Mouse (Mus musculus) hematopoietic stem cell, adult 5-6 weeks (primary cell): ENCODE measurements around the gene Lin54. TPM values are rescaled to one million over a fixed set of nuclear protein-coding genes. Genes with fewer than 3 reads are reported as not detected.
A peak's percentile ranks its signal among the peaks of the same experiment; 100 is the strongest.

Experiments used
- ATAC-seq, 2 experiments: fragments of 125-278 bp in 1 of 2; replicated peaks in 1 of 2; 2 replicates each; pipeline ENCODE4 v1.8.0; 2016 to 2017; ENCODE audit warnings: inconsistent platforms in 2 of 2, mild to moderate bottlenecking in 2 of 2, moderate number of reproducible peaks in 2 of 2, low read depth in 1 of 2, moderate TSS enrichment in 1 of 2; ENCODE audit not compliant: low FRiP score in 2 of 2, poor library complexity in 2 of 2, severe bottlenecking in 2 of 2, insufficient read depth in 1 of 2, low TSS enrichment in 1 of 2
- total RNA-seq: library from RNA; stranded (forward); fragments of 172-1452, 232-1000 nt; gene quantifications from 2 replicates; pipeline ENCODE4 v1.2.3, GENCODE M21; 2017

Gene Lin54
- total RNA-seq, 1 experiment from 2014 or later = 37.5 TPM

DNA sequence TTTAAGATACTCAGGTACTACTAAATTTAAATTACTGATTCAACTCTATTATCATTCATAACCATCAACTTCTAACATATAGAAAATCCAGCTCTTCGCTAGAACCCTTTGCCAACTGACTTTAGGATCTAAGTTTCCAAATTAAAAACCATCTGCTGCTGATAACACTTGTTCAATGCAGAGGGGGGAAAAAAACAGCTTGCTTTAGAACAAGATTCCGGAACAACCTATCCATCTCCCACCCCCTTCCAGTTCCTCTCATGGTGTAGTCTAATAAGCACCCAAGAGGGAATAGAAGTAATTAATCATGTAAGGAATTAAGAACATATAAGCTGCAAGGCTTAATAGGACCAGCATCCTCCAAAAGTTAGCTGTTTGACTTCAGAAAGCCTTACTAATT is 1.2 kb downstream of the Lin54 start:
- no peak for ATAC-seq

DNA sequence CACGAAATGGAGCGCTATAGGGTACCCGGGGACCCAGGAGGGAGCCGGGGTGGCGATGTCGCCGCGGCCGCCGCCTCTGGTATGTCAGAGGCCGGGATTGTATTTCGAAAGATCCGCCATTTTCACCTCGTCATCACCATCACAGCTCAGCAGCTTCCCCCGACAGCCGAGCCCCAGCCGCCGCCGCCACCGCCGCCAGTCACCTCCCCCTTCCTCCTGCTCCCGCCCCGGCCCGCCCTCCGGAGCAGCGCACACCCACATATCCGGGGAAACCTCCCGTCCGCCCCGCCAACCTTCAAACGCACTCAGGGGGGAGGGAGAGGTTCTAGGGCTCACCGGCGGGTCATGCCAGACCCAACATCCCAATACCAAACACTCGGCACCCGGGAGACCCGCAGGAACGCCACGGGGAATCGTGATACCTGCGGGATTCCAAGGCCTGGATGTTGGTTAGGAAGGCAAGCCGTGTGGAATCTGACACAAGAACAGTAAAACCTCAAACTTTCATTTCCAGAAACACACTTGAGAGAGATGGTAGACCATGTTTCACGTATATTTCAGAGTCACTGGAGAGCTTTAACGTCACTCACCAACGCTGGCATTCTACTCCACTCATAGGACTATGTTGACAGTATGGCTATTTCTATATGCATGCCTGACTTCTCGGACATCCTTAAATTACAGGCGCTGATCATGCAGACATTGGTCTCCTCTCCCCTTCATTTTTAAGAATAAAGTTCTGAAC is 1.8 kb downstream of the Lin54 start:
- ATAC-seq = peak; percentile 74 to 82

DNA sequence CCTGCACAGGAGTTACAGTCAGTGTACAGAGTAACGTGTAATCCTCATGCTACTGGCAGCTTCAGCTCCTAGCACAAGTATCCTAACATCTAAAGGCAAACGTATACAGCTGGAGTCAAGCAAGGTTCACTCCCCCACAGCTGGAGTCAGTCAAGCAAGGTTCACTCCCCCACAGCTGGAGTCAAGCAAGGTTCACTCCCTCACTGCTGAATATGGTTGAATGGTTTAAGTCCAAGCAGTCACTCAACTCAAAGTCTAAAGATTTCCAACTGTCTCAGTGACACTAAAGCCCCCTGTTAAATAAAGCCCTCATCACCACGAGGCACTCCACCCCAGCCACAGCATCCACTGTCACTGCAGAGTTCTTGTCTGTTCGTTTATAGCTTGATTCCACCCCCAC is 8.7 kb downstream of the Lin54 start:
- ATAC-seq = no peak

DNA sequence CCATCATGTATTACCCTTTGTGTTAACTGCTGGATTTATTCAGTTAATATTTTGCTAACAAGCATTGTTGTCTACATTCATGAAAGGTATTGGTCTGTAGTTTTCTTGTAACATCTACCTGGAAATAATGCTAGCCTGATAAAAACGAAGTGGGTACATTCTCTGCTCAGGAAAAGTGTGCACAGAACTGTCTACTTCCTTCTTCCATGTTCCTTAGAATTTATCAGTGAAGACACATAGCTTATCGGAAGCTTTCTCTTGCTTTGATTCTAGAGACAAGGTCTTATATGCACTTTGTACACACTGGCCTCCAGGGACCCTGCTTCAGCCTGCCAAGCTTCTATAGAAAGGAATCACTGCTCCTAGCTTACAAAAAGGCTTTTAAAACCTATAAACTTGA is 11.1 kb downstream of the Lin54 start:
- no peak for ATAC-seq

DNA sequence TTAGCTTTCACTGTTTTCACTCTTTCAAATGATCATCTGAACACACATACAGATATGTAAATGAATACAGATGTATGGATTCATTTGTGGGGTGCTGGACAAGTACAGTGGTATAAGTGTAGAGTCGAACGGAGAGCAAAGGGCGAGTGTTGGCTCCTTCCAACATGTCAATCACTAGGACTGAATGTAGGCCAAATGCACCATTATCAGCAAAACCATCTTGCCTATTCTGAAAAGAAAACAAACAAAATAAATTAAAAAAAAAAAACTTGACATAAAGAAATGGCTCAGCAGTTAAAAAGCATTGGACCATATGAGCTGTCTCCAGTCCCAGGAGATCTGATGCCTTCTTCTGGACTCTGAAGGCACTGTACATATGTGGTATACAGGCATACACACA is 12.2 kb downstream of the Lin54 start:
- ATAC-seq = no peak

DNA sequence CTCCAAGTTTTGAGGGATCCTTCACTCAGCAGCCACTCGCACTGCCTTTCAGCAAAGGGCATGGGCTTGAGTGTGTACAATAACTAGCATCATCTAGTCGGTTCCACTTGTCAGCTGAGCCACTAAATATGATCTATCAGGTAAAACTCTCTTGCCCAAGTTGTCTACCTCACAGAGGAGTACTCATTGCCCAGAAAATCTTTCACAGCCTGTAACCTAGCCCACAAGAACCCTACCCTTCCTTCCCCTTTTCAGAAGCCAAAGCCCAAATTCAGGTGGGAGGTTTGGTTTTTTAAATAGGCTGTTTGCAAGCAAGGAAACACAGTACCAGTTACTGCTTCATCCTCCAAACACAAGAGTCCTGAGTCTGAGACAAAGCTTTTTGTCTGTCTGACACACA is 13.3 kb downstream of the Lin54 start:
- ATAC-seq = peak; percentile 74 to 78

DNA sequence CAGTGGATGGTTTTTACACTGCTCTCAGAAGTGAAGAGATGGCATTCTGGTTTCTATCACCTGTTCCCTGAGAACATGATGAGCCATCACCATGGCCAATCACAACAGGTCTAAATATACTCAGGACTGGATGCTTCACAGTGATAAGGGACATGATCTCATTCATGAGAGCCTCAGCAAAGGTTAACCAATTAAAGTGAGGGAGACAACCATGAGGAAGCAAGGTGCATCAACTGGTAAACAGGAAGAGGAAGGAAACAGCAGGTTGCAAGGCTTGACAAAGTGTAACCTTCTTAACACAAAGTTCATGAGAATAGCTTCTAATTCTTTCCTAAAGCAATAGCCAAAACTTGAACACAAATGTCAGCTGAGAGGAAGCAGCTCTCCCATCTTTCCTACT is 16.9 kb downstream of the Lin54 start:
- no peak for ATAC-seq

DNA sequence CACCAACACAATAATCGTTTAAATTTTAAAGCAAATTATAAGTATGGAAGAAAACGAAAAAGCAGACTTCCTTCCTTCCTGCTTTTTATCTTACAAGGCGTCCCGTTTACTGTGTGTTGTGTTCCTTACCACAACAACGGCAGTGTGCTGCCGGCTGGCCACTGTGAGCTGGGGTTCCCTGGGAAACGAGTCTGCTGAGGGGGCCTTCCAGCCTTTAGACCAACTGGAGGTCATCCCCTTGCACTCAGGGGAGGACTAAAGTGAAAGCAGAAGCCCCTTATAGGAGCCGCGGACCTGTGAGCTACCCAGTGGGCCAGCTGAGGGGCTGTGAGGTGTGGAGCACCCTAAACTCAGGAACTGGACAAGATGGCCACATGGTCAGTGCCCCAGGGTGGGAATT is 22.8 kb downstream of the Lin54 start:
- peak; percentile 32 to 69; a peak in 3 of 4 replicates for ATAC-seq

DNA sequence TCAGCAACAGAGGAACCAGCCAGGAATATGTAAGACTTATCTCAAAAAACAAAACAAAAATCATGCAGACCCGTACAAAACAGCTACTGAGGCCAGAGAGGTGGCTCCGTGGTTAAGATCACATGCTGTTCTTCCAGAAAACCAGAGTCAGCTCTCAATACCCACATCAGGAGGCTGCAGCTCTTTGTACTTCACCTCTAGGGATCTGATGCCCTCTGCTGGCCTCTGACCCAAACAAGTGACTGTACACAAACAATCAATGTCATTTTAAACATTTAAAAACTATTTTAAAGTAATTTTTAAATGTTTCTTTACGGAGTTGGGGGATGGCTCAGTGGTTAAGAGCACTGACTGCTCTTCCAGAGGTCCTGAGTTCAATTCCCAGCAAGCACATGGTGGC is 24.1 kb downstream of the Lin54 start:
- peak; percentile 37 to 48; a peak in 2 of 4 replicates for ATAC-seq

DNA sequence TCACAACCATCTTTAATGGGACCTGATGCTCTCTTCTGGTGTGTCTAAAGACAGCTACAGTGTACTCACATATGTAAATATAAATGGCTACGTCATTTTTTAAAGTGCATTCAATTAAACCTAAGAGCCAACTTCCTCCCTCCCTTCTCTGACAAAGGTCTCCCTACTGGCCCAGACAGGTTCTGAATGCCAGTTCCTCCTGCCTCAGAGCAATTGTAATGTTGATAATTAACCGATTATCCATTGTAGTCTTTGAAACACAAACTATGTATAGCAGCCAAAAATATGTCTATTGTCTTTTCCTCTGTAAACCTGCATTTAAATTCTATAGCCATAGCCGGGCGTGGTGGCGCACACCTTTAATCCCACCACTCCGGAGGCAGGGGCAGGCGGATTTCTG is 33.1 kb downstream of the Lin54 start:
- ATAC-seq = no peak

DNA sequence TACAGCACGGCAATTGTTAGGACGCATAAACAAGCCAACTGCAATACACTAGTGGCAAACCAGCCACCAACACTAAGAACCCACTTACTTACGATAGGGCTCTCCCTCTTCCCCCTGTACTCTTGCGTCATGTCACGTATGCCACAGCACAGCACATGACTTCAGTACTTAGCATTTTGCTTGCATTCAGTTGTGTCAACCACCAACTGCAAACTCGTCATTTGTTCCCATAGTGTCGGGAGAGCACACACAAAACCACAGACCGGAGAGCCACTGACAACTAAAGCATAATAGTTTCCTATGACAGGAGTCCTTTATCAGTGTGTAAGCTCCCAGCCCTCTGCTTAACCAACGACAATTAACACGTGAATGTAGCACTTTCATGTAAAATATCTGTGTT is 33.8 kb downstream of the Lin54 start:
- peak; percentile 32 to 76; a peak in 3 of 4 replicates for ATAC-seq

DNA sequence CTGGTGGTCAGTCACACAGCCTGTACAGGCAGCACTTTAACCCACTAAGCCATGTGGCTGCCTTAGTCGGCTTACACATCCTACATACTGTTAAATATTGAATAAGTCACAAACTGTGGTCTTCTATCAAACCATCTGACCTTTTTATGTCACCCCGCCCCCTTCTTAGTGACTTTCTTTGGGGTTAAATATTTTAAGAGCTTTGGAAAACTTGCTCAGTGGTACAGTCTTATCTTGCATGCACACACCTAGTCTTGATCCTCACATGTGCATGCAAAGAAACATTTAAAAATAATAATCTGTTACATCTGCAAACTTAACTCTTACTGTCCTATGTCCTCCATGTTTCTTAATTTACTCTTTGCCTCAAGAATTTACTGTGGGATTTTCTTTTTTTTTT is 38.1 kb downstream of the Lin54 start:
- no peak for ATAC-seq

DNA sequence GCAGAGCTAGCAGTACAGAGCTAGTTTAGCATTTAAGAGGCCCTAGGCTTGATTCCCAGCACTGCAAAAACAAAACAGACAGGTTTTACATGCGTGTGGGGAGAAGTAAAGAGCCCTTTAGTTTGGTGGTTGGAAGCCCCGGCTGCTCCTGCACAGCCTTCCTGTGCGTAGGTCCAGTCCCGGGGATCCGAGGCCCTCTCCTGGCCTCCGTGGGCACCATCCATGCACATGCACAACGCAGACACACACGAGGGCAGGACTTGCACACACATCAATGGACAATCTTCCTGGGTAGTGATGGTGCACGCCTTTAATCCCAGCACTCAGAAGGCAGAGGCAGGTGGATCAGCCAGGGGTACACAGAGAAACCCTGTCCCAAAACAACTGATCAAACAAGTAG is 38.9 kb downstream of the Lin54 start:
- no peak for ATAC-seq

DNA sequence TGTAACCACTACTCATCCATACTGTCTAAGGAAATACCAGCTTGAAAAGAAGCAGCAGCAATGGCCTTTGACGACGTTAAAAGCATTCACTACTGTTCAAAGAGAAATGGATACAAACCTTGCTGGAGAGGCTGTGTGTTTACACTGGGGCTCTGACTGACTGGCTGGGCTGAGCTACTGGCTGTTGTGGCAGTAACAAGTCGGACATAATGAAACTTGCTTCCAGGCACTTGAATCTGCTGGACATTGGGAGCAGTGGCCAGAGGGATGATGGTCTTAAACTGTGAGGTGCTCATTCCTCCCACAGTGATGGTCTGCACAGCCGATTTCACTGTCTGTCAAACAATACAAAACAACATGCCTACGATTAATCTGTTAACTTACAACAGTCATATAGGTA is 41.0 kb downstream of the Lin54 start:
- ATAC-seq = no peak

DNA sequence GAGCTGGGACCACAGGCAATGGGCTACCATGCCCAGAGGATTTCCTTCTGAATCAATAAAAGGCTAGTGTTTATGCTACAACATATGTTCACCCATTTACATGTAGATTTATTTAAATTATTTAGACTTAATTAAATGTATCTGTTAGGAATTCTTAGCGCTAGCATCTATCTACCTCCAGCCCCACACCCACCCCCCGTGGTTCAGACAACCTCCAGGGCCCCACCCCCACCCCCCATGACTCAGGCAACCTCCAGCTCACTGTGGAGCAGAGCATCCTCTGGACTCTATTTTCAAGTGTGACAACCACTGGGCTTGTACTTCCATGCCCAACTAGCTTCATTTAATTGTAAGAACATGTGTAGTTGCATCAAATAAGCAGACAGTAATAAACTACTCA is 48.6 kb downstream of the Lin54 start:
- ATAC-seq = no peak

DNA sequence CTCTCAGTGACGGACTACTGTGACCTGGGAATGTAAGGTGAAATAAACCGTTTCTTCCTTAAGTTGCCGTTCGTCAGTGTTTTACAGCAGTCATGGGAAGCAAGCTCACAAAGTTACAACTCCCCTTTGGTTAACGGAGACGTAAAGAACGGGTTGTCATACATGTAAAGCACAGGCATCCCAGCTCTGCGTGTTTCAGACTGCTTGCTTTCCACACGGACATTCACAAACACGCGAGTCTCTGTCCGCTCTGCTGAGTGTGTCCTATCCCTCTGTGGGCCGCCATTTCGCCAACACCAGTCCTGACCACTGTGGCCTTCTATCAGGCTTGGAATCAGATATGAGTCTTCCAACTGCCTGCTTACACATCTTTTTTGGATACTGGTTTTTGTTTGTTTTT is 61.6 kb downstream of the Lin54 start:
- ATAC-seq = no peak

DNA sequence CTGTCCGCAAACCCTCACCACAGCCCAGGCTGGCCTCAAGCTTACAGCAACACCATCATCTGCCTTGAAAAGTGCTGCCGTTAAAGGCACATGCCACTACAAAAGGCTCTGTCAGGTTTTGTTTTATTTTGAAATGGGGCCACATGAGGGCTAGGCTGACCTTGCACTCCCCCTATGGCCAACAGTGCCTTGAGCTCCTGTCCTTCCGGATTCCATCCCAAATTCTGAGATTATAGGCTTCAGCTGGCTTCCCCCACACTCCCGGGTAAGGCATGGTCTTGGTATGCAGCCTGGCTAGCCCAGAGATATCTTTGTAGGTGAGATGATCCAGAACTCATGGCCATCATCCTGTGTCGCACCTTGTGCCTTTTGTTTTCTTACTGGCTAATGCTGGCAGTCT is 62.5 kb downstream of the Lin54 start:
- no peak for ATAC-seq

DNA sequence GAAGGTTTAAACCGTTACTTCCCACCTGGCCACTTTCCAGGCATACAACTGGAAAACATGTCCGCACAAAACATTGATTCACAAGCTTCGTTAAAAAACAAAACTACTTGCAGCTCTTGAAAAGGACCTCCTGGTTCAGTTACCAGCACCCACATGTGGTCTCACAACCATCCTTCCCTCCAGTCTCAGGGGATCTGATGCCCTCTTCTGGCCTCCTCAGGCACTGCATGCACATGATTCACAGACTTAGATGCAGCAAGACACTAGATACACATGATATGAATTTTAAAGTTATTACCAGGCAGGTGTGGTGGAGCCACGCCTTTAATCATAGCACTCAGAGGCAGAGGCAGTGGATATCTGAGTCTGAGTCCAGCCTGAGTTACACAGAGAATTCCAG is 63.4 kb downstream of the Lin54 start:
- no peak for ATAC-seq

DNA sequence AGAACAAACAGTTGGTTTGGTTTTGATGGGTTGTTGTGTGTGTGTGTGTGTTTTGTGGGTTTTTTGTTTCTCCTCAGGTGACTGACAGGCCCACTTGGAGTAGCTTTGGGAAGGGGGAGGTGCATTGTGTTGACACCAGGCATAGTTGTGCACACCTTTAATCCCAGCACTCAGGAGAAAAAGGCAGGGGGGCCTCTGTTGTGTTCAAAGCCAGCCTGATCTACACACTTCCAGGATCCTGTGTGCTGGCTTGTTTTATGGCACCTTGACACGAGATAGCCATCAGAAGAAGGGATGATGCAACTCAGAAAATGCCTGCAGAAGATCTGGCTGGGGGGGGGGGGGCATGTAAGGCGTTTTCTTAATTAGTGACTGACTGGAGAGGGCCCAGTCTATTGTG is 69.5 kb downstream of the Lin54 start:
- ATAC-seq = no peak

DNA sequence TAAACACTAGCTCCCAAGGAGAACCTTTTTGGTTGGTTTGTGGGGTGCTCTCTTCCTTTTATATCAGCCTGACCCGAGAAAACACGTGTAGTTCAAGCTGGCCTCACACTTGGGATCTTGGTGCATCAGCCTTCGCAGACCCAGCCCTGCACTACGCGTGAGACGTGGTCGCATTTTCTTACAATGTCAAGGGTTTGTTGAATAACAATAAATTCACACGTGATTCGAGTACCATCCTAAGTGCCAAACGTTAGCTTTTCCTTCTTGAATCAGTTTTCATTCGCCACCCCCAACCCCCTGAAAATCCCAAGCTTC is 70.4 kb downstream of the Lin54 start:
- no peak for ATAC-seq
